Mouse (Mus musculus): ENCODE data around the gene Dicer1.

DNA sequence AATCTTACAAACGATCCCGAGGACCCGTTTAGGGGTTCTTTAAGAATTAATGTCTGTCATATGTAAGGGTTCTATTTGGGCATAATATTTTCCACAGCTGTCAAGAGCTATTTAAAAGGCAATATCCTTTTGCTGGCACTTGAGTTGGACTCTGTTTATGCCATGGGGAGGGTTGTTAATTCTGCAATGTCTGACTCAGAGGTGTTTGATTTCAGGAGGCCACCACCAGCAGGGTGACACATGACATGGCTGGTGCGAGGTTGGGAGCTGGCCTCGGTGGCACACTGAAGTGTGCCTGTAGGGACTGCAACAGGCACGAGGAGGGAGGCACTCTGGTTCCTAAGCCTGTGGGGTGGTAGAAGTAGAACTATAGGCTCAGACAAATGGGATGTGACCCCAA is 85.8 kb downstream of the Dicer1 start:
- TF ChIP-seq POLR2A (IDR thresholded peaks at IDR 0.05; ENCODE audit: borderline replicate concordance, extremely low read depth, low read depth, low read length) (no peak), CTCF (IDR thresholded peaks at IDR 0.05; ENCODE audit: insufficient read depth, low read length) (no peak)
